Mouse (Mus musculus) layer of hippocampus, adult 18-20 months (tissue): ENCODE data around the gene Myh14. TPM values are rescaled to one million over a fixed set of nuclear protein-coding genes. Genes with fewer than 3 reads are reported as not detected.
A peak's percentile ranks its signal among the peaks of the same experiment; 100 is the strongest.
"Not testable (repeated sequence)": the region's sequence is repeated elsewhere in the genome, so short reads cannot be mapped to it uniquely, and the experiment has no call there.

ENCODE experiments used
- DNase-seq, 2 experiments: peaks; one replicate each; pipeline ENCODE4 v3.0.0; 2022; ENCODE audit warnings: low spot score in 2 of 2
- long read RNA-seq: library from polyadenylated mRNA; stranded (forward); transcript quantifications from one replicate; pipeline ENCODE4 v2.0.0, GENCODE M21; 2021
- total RNA-seq, 2 experiments: library from RNA; stranded (reverse); gene quantifications; 2 replicates each; pipeline ENCODE4 v1.2.3; 2021

Gene Myh14
- total RNA-seq = 10 to 100 TPM; 31.4 to 33.4 TPM
- long read RNA-seq, full-length matches to known transcripts = 4 of 32 reads
- long read RNA-seq, partial matches to known transcripts = 13 of 32 reads
- long read RNA-seq, other reads (novel, unspliced or antisense) = 15 of 32 reads

DNA sequence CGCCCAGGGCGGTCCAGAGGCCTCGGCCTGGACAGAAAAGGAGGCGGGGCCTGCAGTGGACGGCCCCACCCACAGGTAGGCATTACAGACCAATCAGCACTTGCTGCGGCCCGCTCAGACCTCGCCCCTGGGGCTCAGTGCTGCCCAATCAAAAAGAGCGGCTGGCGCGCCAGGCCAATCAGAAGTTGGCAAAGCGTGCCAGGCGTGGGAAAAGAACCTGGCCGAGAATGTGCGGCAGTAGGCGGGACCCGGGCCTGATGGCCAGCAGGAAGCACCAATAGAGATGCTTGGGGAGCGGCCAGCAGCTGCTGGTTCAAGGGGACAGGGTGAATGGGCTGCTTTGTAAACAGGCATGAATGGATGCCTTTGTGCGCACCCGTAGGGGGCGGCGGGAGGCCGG is at the start of gene Myh14:
Gene Myh14 (minus strand): TSS at position 41 of the 400 bp plus-strand sequence.
- peak; percentile 94 to 97 for DNase-seq

DNA sequence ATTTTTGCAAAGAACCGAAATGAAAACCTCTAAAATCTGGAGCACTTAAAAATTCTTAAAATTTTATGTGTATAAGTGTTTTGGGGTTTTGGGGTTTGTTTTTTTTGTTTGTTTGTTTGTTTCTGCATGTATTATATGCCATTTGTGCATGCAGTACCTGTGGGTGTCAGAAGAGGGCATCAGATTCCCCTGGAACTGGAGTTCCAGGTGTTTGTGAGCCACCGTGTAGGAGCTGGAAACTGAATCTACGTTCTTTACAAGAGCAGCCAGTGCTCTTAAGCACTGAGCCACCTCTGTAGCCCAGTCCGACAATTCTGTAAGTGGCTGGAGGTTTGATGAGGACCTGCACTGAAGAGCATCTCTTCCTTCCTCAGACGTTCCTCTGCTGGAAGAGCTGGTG is 39.2 kb upstream of the Myh14 start:
- no peak for DNase-seq

DNA sequence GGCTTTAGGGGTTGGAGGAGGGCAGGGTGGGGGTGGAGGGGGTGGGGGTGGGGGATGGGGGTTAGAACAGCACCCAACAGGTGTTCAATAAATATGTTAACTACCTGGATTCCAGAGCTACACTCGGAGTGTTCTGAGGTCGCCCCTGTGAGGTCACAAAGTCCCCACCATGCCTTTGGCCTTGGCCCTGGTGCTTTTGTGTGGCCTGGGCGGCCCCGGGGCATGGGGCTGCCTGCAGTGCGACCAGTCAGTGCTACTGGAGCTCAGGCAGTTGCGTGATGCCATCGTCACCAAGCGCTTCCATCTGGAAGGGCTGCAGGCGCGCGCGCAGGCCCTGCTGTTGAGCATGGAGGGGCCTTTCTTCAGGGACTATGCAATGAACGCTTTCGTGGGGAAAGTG is 37.9 kb upstream of the Myh14 start, which contains the start of gene Izumo2:
Gene Izumo2 (plus strand): TSS at position 169 of the 400 bp plus-strand sequence.
- DNase-seq = no peak

DNA sequence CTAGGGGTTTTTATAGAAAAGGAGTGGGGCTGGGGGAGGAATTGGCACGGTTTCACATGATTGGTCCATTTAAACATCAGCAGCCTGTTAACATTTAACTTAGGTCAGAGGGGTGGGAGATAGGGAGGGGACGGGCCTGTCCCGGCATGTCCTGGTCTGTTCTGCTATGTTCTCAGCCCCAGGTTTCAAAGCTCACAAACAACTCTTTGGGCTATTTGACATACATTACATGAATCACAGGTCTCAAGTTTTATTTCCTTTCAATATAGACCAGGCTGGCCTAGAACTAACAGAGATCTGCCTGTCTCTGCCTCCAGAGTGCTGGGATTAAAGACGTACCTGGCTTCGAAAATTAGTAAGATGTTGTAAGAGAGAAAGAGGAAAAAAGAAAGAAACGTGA is 37.5 kb upstream of the Myh14 start:
- DNase-seq = not testable (repeated sequence)

DNA sequence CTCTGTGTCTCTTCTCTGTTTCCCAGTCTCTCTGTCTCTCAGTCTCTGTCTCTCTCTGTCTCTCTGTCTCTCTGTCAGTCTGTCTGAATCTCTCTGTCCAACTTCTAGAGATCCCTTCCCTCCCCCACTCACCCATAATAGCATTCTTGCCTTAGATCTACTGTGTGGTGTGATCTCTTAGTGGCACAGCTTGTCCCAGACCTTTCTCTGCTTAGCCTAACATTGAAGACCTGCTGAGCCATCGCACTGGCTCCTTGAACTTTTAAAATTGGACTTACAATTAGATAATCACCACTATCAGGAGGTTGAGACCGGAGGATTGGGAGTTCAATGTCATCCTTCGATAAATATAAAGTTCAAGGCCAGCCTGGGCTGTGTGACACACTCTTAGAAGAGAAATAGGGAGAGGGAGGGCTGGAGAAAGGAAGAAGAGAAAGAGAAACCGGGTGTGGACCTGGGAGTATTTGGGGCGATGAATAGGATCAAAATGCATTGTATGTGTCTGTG is 36.6 kb upstream of the Myh14 start:
- no peak for DNase-seq

DNA sequence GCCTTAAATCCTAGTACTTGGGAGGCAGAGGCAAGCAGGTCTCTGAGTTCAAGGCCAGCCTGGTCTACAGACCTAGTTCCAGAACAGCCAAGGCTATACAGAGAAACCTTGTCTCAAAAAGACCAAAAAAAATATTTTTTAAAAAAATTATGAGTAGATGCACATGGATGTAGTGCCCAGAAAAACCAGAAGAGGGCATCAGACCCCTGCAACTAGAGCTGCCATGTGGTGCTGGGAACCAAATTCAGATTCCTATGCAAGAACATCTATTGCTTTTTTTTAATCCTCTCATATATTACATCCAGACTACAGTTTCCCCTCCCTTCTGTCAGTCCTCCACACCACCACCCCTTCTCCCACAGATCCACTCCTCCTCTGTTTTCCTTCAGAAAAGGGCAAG is 35.7 kb upstream of the Myh14 start:
- no peak for DNase-seq

DNA sequence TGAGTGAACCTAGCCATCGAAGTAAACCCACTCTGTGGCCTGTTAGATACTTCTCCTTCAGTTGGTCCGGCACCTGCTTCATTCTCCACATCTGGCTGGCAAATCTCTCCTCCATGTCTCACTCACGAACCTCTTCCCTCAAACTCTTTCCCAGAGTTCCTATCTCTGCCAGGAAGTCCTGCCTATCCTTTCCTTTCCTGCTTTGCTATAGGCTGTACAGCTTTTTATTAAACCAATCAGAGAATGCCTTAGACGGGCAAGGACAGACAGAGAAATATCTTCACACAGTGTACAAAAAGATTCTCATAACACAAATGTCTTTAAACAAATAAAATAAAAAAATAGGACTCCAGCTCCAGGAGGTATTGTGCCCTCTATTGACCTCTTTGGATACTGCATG is 34.4 kb upstream of the Myh14 start:
- no peak for DNase-seq

DNA sequence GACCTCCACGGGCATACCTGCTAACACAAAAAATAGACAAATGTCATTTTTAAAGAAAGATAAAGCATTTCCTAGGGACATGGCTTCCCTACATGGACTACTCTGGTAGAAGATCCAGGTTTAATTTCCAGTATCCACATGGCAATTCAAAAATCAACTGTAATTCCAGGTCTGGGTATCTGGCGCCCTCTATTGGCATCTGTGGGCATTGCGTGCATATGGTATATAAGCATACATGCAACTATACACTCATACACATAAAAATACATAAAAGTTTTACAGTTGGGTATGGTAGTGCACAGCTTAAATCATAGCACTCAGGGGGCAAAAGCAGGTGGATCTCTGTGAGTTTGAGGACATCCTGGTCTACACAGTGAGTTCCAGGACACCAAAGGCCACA is 33.7 kb upstream of the Myh14 start:
- DNase-seq = peak in 1 of 2 experiments; percentile 57

DNA sequence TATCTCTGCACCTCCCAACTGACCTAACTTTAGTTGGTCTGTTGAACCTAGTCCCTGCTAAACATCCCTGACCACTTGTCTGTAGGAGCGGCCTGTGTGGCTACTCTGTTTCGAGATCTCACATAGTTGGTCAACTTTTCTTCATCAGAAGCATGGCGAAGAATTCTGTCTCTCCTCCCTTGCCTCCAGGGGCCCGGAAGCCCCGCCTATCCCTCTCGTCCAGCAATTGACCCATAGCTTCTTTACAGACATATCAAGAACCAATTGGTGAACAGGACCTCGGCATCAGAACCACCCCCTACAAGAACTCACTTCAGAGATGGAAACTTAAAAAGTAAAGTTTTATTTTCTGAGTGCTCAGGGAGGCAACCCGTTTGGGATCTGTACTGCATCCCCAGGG is 32.3 kb upstream of the Myh14 start:
- no peak for DNase-seq

DNA sequence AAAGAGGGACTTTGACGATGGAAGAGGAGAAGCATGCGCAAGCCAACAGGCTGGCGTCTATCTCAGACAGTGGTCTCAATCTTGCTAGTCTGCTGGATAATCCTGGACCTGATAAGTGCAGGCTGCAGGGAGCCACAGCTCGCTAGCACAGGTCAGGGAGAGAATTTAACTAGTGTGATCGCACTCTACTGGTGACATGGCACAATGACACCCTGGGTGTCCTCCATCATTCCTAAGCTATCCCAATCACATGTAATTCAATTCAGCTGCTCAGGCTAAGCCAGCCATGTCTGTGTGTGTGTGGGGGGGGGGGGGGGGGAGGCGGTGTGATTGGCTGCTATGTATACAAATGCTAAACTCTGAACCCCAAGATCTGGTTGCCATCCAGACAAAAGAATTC is 31.3 kb upstream of the Myh14 start:
- DNase-seq = peak in 1 of 2 experiments; percentile 68

DNA sequence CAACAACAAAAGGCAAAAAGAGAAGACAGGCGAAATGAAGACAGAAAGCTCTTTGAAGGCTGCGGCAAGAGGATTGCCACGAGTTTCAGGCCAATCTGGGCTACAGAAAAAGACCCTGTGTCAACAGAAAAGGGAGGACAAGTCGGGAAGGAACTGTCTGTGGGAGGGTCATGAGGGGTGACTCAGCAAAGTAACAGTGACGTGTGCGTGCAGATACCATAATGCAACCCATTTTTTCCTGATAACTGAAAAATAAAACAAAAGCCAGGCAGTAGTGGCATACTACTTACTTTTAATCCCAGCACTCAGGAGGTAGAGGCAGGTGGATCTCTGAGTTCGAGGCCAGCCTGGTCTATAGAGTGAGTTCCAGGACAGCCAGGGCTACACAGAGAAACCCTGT is 27.3 kb upstream of the Myh14 start:
- DNase-seq = no peak

DNA sequence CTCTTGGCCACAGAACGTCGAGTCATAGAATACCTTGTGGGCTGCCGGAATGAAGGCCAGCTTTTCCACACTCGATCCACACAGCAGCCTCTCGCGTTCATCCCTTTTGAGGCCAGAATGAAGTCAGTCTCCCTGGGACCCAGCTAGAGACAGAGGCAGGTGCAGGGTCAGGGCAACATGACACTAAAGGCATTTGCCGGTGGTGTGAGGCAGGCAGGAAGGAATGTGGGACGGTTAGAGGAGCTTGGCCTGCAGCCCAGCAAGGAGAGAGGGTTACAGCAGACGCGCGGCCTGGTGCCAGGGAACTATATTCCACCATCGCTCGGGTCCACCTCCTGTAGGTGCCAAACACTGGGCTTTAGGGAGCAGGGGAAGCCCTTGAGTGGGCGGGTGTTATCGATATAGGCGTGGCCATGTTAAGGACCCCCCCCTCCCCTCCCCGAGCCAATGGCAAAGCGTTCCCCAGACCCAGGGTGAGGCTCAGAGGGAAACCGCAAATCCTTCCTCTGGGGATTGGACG is 26.6 kb upstream of the Myh14 start:
- DNase-seq = no peak

DNA sequence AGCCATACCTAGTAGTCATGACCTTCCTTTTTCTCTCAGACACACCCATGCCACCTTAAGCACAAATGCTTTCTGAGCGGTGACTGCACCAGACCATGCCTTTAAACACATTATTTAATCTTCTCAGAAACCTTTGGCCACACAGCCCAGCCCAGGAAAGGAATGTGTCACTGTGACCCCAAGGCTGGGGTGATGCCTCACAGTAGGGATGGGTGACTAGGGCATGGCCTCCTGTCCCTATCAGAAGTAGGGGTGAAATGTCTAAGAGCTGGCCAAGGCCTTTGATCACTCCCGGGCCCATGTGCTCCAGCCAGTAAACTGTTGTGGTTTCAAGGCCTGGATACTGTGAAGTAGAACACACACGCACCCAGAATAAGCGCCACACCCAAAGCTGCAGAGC is 24.6 kb upstream of the Myh14 start:
- no peak for DNase-seq

DNA sequence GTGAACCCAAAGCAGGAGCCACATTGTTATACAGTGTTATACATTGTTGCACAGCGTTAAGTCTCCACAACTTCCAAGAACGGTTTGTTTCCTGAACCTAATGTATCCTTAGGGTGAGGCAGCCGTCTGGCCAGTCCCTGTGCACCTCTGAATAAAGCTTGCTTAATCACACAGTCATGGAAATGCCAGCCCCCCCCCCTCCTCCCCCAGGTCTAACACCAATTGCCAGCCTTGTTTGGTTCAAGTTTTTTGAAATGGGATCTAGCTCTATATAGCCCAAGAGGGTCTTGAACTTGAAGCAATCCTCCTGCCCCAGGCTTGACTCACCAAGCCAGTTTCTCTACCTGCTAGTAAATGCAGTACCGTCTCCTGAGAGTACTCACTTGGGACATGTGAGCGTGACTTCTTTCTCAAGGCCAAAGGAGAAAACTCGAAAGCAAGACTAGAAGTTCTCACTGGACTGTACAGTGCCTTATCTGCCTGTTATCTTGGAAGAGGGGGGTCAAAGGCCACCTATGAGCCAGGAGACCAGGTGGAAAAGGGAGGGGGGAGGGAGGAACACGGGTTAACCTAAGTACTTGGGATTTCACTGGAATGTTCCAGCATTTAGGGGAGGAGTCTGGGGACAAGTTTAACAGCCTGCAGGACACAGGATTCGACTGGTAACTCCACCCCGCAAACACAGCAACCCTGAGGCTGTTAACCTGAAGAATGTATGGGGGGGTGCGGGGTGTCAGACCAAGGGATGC is 23.0 kb upstream of the Myh14 start:
- DNase-seq = no peak

DNA sequence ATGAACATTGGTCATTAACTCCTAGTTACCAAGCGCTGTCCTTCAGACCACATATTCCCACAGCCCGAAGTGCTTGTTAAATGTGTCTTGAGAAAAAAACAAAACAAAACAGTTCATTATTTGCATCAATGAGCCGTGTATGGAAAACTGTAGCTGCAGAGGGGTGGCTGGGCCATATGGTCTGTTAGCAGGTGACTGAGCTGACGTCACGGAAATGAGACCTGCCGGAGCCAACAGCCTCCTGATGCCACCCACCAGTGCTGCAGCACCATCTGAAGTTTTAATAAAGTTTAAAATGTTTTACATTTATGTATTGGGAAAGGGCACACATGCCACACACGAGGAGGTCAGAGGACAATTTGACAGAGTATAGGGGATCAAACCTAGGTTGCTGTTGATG is 18.7 kb upstream of the Myh14 start:
- no peak for DNase-seq

DNA sequence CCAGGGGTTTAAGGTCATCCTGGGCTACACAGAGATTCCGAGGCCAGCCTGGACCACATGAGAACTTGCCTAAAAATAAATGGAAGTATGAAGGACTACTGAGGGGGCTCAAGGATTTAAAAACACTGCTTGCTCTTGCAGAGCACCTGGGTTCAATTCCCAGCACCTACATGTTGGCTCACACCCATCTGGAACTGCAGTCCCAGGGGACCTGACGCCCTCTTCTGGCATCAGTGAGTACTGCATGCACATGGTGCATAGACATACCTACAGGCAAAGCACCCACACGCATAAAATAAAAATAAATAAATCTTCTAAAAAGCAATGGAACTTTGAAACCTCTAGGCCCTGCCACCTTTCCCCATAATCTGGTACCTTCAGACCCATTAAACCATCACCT is 18.2 kb upstream of the Myh14 start:
- DNase-seq = no peak

DNA sequence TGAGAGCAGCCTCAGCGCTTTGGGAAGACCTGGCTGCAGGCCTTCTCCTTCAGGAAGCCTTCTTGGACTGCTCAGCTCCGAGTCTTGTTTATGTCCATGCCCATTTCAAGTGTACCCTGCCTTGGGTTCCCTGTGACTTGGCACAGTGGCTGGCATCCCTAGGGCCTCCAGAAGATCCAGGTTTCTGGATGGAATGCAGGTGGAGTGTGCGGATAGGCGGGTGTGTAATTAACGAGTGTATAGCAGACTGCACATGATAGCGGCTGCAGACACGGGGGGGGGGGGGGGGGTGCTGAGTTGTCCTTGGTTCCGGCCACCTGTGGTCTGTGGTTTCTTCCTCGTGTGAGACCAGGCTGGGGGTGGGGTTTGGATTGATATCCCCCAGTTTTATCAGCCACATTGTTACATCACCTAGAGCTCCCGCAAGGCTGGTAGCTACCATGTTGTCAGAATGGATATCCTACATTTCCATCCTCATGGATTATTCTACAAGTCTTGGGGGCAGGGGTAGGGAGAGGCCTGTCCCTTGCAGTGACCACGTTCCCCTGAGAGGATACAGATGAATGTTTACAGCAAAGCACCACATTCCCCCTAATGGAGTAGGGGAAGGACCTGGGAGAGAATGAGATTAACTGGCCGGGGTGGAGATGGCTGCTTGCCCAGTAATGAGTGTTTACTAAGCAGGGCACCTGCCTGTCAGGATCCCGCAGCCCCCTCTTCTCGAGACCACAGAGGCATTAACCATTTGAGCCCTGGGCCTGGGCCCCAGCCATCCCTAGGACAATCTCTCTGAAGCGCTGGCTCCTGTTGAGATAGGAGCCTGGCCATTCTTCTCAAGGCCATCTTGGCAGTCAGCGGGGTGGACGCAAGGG is 15.1 kb upstream of the Myh14 start:
- DNase-seq = no peak

DNA sequence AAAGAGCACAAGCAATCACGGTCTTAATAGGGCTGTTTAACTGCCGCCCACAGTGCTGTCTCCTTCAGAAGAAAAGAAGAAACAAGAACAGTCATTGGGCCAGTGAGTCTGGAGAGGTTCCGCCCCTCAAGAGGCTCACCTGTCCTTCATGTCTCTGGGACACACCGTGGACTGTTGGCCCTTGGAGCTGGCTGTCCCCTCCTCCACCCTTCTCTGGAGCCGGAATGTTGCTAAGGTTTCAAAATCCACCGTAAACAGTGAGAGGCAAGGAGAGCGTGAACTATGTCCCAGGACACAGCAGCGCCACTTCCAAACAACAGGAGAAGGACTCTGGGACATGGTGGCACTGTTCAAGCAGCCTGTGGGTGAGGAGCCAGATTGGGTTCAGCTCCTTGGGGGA is 13.0 kb upstream of the Myh14 start:
- no peak for DNase-seq

DNA sequence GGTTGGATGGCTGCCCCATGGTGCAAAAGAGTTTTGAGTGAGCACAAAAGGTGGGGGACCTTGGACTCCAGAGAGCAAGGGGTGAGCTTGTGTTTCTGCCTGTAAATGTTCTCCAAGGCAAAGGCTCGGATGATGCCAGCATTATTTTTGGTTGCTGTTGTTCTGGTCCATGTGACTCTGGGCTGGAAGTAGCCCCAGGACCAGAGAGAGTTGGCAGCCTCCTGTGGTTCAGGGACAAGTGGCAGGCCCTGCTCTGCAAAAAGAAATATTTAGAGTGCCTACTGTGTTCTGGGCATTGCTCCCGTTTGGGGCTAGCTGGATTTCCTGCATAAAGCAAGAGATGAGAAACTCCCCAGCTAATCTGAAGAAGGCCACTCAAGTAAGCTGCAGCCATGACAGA is 6.0 kb upstream of the Myh14 start:
- peak; percentile 55 to 73 for DNase-seq

DNA sequence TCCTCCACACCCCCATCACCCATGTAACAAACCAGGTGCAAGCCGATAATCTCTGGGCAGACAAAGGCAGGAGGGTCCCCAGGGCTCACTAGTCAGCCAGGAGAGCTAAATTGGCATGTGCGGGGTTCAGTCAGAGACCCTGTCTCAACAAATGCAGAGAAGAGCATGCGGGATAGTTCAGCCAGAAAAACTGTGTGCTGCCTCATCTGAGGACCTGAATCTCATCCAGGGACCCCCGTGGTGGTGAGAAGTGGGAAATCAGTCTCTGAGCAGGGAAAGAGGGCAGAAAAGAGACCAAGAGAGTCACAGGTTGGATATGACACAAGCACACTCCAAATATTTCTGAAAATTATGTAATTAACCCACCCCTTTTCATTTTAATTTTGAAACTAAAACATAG is 5.5 kb upstream of the Myh14 start:
- no peak for DNase-seq

DNA sequence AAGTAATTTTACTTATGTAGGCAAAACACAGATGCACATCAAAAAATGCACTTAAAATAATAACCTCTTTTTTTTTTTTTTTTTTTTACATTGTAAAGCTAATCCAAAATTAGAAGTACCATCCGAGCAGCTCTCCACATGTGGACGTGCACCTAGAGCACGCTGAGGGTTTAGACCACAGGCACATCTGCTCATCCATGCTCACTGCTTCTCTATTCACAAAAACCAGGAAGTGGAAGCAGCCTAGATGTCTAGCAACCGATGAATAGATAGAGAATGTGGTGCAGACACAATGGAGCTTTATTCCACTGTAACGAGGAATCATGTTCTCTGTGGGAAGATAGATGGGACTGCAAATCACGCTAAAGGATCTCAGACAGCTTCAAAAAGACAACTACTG is 4.5 kb upstream of the Myh14 start:
- DNase-seq = no peak

DNA sequence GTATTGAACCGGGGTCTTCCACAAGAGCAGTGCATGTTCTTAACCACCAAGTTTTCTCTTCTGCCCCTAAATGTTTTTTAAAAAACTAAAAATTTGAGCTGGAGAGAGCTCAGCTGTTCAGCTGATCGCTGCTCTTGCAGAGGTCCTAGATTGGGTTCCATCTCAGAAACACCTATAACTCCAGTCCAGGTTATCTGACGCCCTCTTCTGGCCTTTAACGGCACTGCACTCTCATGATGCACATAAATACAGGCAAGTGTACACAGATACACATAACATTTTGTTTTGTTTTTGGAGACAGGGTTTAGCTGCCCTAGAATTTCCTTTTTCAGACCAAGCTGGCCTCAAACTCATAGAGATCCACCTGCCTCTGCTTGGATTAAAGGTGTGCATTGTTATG is 3.9 kb upstream of the Myh14 start:
- no peak for DNase-seq
